Mouse (Mus musculus): ENCODE results near the gene Heatr3. TPM values are rescaled to one million over a fixed set of nuclear protein-coding genes. Genes with fewer than 3 reads are reported as not detected.

Heatr3 gene
- 17.8 and 18.8 TPM in 2 replicates for polyA plus RNA-seq (2015; fragmentation: Nextera tagmentation; extraction: Ambion mirVana)

- H3K4me1 ChIP-seq (replicated peaks; ENCODE audit: control insufficient read depth, insufficient read depth) = peaks cover 4% of the 10 kb centered on the region; the same call in 1 of the 2 replicates
- H3K27ac ChIP-seq (replicated peaks) = peak within 1 kb of the TSS; percentile 93
- TF ChIP-seq EP300 (optimal IDR thresholded peaks at IDR 0.05) = no peak
- peak; percentile 39; the same call in 1 of the 2 replicates for TF ChIP-seq CTCF (IDR thresholded peaks at IDR 0.05; ENCODE audit: low read depth)
- ATAC-seq (ENCODE audit: low FRiP score, low TSS enrichment) = peak; percentile 98
- DNase-seq (ENCODE audit: low spot score) = peak; percentile 97
- peaks cover 12% of the 10 kb centered on the region for H3K36me3 ChIP-seq (ENCODE audit: control insufficient read depth, insufficient read depth, low read length)
- H3K9ac ChIP-seq (ENCODE audit: low read length) = peak within 1 kb of the TSS; percentile 82
- H3K4me2 ChIP-seq (replicated peaks; ENCODE audit: low read depth) = peak within 1 kb of the TSS; percentile 83
- no peaks in the 10 kb centered on the region for H3K9me3 ChIP-seq (ENCODE audit: control insufficient read depth, low read length)
- peak within 1 kb of the TSS; percentile 82 for H3K4me3 ChIP-seq (ENCODE audit: low read depth, low read length)
- WGBS = under 1% methylated on average over 79 of the region's 79 CpGs
- H3K27me3 ChIP-seq (ENCODE audit: control insufficient read depth, insufficient read depth, low read length) = no peaks in the 10 kb centered on the region
Observed at GRCm38 (mm10) chr8:88137748-88138484, at the start of gene Heatr3. Gene Heatr3, plus strand, starts transcription at chr8:88137855.

GRCm38 (mm10) chr8:88088006-88088405 lies 49.6 kb upstream of the Heatr3 start:
- DNase-seq (ENCODE audit: low spot score) (no peak), ATAC-seq (ENCODE audit: low FRiP score, low TSS enrichment) (no peak)
- Histone ChIP-seq H3K4me1 (replicated peaks; ENCODE audit: control insufficient read depth, insufficient read depth) (no peaks in the 10 kb centered on the region), H3K4me2 (replicated peaks; ENCODE audit: low read depth) (no peak overlapping the region), H3K36me3 (ENCODE audit: control insufficient read depth, insufficient read depth, low read length) (no peaks in the 10 kb centered on the region), H3K9ac (ENCODE audit: low read length) (no peak overlapping the region), H3K27me3 (ENCODE audit: control insufficient read depth, insufficient read depth, low read length) (no peaks in the 10 kb centered on the region), H3K9me3 (ENCODE audit: control insufficient read depth, low read length) (no peaks in the 10 kb centered on the region), H3K4me3 (ENCODE audit: low read depth, low read length) (no peak overlapping the region), H3K27ac (replicated peaks) (no peak overlapping the region)
- TF ChIP-seq CTCF (IDR thresholded peaks at IDR 0.05; ENCODE audit: low read depth) (no peak), EP300 (optimal IDR thresholded peaks at IDR 0.05) (no peak)

- Histone ChIP-seq H3K27me3 (ENCODE audit: control insufficient read depth, insufficient read depth, low read length) (no peaks in the 10 kb centered on the region), H3K4me2 (replicated peaks; ENCODE audit: low read depth) (no peak overlapping the region), H3K9me3 (ENCODE audit: control insufficient read depth, low read length) (no peaks in the 10 kb centered on the region), H3K36me3 (ENCODE audit: control insufficient read depth, insufficient read depth, low read length) (no peaks in the 10 kb centered on the region), H3K4me1 (replicated peaks; ENCODE audit: control insufficient read depth, insufficient read depth) (no peaks in the 10 kb centered on the region), H3K4me3 (ENCODE audit: low read depth, low read length) (no peak overlapping the region), H3K9ac (ENCODE audit: low read length) (no peak overlapping the region), H3K27ac (replicated peaks) (no peak overlapping the region)
- DNase-seq (ENCODE audit: low spot score) (no peak), ATAC-seq (ENCODE audit: low FRiP score, low TSS enrichment) (no peak)
- 73% methylated on average over 2 of the region's 2 CpGs for WGBS
- no peak for TF ChIP-seq CTCF (IDR thresholded peaks at IDR 0.05; ENCODE audit: low read depth)
- no peak for TF ChIP-seq EP300 (optimal IDR thresholded peaks at IDR 0.05)
Observed at GRCm38 (mm10) chr8:88091661-88092060, 46.0 kb upstream of the Heatr3 start.

GRCm38 (mm10) chr8:88093367-88093766 lies 44.3 kb upstream of the Heatr3 start:
- Histone ChIP-seq H3K27me3 (ENCODE audit: control insufficient read depth, insufficient read depth, low read length) (no peaks in the 10 kb centered on the region), H3K36me3 (ENCODE audit: control insufficient read depth, insufficient read depth, low read length) (no peaks in the 10 kb centered on the region), H3K27ac (replicated peaks) (no peak overlapping the region), H3K9ac (ENCODE audit: low read length) (no peak overlapping the region), H3K4me3 (ENCODE audit: low read depth, low read length) (no peak overlapping the region), H3K4me2 (replicated peaks; ENCODE audit: low read depth) (no peak overlapping the region), H3K9me3 (ENCODE audit: control insufficient read depth, low read length) (no peaks in the 10 kb centered on the region), H3K4me1 (replicated peaks; ENCODE audit: control insufficient read depth, insufficient read depth) (no peaks in the 10 kb centered on the region)
- no peak for ATAC-seq (ENCODE audit: low FRiP score, low TSS enrichment)
- WGBS = 65% methylated on average over 4 of the region's 4 CpGs
- TF ChIP-seq CTCF (IDR thresholded peaks at IDR 0.05; ENCODE audit: low read depth) (no peak), EP300 (optimal IDR thresholded peaks at IDR 0.05) (no peak)
- DNase-seq (ENCODE audit: low spot score) = no peak

- Histone ChIP-seq H3K4me2 (replicated peaks; ENCODE audit: low read depth) (no peak overlapping the region), H3K36me3 (ENCODE audit: control insufficient read depth, insufficient read depth, low read length) (no peaks in the 10 kb centered on the region), H3K9me3 (ENCODE audit: control insufficient read depth, low read length) (no peaks in the 10 kb centered on the region), H3K27ac (replicated peaks) (no peak overlapping the region), H3K4me1 (replicated peaks; ENCODE audit: control insufficient read depth, insufficient read depth) (no peaks in the 10 kb centered on the region), H3K9ac (ENCODE audit: low read length) (no peak overlapping the region), H3K4me3 (ENCODE audit: low read depth, low read length) (no peak overlapping the region), H3K27me3 (ENCODE audit: control insufficient read depth, insufficient read depth, low read length) (no peaks in the 10 kb centered on the region)
- DNase-seq (ENCODE audit: low spot score) = no peak
- WGBS = 73% methylated on average over 4 of the region's 4 CpGs
- no peak for ATAC-seq (ENCODE audit: low FRiP score, low TSS enrichment)
- no peak for TF ChIP-seq EP300 (optimal IDR thresholded peaks at IDR 0.05)
- no peak for TF ChIP-seq CTCF (IDR thresholded peaks at IDR 0.05; ENCODE audit: low read depth)
Observed at GRCm38 (mm10) chr8:88098856-88099255, 38.8 kb upstream of the Heatr3 start.

- ATAC-seq (ENCODE audit: low FRiP score, low TSS enrichment) (no peak), DNase-seq (ENCODE audit: low spot score) (peak; percentile 50)
- H3K4me3 ChIP-seq (ENCODE audit: low read depth, low read length) = no peak overlapping the region
- H3K4me2 ChIP-seq (replicated peaks; ENCODE audit: low read depth) = no peak overlapping the region
- no peaks in the 10 kb centered on the region for H3K4me1 ChIP-seq (replicated peaks; ENCODE audit: control insufficient read depth, insufficient read depth)
- H3K9me3 ChIP-seq (ENCODE audit: control insufficient read depth, low read length) = no peaks in the 10 kb centered on the region
- H3K36me3 ChIP-seq (ENCODE audit: control insufficient read depth, insufficient read depth, low read length) = no peaks in the 10 kb centered on the region
- TF ChIP-seq EP300 (optimal IDR thresholded peaks at IDR 0.05) (no peak), CTCF (IDR thresholded peaks at IDR 0.05; ENCODE audit: low read depth) (peak; percentile 84)
- H3K27ac ChIP-seq (replicated peaks) = no peak overlapping the region
- no peaks in the 10 kb centered on the region for H3K27me3 ChIP-seq (ENCODE audit: control insufficient read depth, insufficient read depth, low read length)
- 0% methylated on average over 1 of the region's 1 CpGs for WGBS
- no peak overlapping the region for H3K9ac ChIP-seq (ENCODE audit: low read length)
Observed at GRCm38 (mm10) chr8:88099526-88099925, 38.1 kb upstream of the Heatr3 start.
